Mouse (Mus musculus) natural killer cell, adult 2 months (primary cell): Measurements from ENCODE around the gene Bri3.
"Not testable (repeated sequence)": the region's sequence is repeated elsewhere in the genome, so short reads cannot be mapped to it uniquely, and the experiment has no call there.

ENCODE experiments used
- DNase-seq, 2 experiments: peaks; one replicate each; pipeline ENCODE4 v3.0.0; 2022; ENCODE audit warnings: low spot score in 2 of 2

Gene Bri3

DNA sequence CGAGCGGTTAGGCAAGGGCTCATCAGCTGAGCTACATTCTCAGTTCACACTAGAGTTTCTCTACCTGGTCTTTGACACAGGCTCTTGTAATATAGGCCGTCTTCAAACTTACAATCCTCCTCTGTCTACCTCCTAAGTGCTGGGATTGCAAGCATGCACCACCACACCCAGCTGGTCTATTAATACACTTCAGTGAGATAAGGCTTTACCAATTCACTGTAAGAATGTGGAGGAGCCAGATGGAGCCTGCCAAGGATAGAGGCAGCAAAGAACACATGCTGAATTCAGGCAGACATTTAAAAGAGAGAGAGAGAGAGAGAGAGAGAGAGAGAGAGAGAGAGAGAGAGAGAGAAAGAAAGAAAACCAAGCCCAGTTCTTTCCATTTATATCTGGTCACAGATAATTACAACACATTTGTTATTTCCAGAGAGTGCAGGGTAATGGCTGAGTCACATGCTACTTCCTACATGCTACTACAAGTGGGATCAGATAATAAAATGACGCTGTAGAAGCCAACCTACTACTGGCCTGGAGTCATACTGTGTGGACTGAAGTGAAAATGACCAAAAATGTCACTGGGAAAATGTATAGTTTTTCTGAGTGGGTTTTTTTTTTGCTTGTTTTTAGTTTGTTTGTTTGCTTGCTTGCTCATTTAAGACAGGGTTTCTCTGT lies 45.7 kb downstream of the Bri3 start:
- no peak for DNase-seq

DNA sequence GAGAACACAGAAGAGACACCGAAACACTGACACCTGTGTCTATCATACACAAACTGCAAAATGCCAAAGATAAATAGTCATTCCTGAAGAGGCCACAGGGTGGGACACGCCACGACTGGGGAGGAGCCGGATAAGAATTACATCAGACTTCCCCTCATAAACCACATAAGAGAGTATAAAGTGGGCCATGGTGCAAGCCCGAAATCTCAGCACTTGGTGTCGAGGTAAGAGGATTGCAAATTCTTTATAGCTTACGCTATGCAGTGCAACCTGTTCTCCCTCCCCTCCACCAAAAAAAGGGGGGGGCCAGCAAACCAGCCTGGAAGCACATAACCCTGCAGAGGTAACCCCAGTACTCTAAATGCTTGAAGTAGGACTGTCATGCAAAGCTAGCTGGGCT lies 50.7 kb downstream of the Bri3 start:
- DNase-seq, result no peak

DNA sequence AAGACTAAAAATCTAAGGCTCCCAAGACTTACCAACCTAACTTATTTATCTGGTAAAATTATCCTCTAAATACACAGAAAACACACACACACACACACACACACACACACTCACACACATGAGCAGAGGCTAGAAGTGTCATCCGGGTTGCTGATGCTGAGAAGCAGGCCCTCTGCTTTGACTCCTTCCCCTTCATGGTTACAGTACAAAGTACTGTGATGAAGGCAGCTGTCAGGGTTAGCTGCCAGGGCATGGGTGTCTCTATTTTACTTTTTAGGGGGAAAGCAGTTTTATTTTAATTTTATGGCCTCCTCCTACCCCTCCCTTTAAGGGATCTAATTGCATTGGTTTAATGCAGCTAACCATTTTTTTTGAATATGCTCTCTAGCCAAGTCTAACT lies 51.1 kb downstream of the Bri3 start:
- no peak for DNase-seq

DNA sequence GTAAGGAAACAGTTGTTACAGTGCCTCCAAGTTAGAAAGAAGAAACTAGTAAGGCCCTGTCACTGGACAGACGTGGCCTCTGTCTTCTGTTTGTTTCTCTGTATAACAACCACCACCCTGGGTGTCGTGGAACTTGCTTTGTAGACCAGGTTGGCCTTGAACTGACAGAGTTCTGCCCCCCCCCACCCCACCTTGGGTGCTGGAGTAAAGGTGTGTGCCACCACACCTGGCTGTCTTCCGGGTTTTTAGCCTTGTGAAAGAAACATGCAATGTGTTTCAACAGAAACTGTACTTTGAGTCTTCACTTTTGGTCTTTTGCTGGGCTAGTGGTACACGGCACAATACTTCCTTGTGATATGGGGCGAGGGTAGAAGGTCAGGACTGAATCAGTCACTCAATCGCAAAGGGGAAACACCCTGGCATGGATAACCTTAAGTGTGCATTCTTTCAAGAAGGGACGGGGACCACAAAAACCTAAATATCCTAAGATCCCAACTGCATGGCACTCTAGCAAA lies 51.9 kb downstream of the Bri3 start:
- DNase-seq, result no peak

DNA sequence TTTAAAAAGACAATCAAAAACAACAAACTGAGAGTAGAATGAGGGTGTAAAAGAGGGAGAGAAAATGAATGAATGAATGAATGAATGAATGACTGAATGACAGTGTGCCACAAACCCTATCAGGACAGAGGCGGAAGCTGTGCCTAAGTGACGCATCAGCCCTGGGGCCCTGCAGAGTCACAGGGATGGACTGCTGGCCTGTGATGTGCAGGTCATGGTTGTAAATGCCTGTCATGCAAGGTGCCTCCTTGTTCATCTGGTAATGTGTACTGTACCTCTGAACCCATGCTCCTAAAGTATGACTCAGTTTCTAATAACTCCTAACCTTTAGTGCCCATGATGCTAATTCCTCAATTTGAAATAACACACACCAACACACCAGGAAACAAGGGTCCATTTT lies 58.8 kb downstream of the Bri3 start:
- DNase-seq, result no peak

DNA sequence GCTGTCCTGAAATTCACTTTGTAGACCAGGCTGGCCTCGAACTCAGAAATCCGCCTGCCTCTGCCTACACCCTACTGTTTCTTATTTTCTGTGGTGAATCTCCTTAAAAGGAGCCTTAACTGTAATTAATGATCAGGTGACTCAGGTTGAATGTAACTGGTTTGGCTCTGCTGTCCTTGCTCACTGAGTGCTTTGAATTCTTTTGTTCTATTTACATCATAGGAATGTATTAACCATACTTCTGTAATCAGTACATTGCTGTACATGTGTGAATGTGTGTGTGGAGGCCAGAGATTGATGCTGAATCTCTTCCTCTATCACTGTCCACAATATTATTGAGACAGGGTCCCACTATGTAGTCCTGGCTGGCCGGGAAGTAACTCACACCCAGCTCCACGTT lies 64.7 kb downstream of the Bri3 start:
- no peak for DNase-seq

DNA sequence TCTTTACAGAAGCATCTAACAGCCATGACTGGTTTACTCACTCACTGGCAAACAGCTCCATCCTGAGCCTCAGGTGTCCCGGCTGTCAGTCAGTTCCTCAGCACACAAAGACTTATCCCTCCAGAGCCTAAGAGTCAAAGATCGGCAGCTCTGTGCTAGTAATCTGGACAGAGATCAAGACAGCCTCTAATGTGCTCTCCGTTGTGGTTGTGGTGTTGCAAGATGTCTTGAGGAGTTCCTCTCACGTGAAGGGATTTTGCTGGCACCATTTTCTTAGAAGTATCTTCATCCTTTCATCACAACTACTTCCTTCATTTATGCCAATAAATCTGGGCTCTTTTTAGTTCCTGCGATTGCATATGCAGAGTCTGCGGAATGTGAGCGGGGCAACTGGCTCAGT lies 67.9 kb downstream of the Bri3 start:
- DNase-seq, result no peak

DNA sequence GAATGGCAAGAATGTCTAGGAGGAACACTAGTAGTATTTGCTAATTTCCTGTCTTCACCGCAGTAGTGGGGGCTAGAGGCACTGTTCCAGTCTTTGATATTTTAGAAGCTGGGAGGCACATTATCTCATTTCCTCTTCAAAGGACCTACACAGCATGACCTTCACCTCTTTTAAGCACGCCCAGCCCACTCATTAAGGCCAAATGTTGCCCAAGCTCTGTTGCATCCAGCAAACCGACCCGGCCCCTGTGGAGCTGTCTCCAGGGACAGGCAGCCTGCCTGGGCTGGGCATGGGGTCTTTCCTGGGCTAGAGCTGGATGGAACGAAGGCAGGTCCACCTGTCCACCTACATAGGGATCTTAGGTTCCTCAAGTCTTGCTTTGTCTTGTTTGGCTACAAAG lies 69.1 kb downstream of the Bri3 start:
- DNase-seq, result no peak

DNA sequence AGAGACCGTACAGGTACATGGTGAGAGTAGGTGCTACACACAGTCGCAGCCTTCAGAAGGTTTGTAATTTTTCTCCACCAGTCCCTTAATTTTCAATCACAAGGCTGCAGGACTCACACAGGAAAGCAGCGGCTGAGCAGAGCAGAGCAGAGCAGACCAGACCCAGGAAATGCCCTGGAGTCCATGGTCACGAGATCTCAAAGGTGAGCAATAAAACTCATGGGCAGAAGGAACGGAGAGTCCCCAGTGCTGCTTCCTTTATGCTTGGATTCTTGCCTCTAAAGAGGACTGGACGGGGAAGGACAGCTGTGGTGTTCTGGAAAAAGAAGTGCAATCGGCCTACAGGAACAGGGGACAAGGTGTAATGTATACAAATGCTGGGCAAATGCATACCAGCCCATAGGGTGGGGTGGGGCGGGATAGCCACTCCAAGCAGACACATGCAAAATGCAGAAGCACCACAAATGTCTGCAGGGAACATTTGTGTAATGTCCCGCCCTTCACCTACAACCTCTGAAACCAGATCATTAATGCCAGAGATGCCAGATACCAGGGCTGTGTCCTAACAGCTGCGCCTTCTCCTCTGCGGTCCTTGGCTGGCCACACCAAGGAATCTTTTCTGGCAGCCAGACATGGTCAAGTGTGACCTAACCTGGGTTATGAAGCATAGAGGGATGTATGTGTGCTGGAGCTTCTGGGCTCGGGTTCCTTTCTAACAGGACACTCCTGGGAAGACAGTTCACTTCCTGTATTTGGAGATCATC lies 70.7 kb downstream of the Bri3 start:
- DNase-seq, result no peak

DNA sequence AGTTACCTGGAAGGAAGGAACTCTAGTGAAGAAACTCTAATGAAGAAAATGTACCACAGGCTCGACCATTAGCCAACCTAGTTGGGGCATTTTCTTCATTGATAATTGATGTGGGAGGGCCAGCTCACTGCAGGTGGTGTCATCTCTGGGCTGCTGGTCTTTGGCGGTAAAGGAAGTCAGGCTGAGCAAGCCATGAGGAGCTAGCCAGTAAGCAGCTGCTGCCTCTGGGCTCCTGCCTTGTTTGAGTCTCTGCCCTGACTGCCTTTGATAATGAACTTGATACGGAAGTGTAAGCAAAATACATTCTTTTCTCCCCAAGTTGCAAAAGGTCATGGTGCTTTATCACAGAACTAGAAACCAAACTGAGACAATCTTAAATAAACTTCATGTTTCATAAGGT lies 72.2 kb downstream of the Bri3 start:
- DNase-seq, result no peak

DNA sequence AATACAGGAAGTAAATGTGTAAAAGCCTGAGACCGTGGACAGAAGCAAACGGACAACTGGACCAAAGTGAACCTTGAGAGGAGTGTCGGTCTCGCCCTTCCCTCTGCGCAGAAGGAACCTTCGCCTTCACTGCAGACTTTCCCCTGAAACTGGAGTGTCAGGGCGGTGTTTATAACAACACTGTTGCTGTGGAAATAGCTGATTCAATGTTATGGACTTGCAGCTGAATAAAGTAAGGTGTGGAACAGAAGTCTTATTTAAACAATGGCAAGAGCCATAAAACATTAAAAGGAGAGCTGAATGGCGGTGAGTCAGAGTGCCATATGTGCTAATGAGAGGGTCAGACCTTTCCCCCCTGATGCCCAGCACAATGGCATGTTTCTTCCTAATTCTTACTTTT lies 73.2 kb downstream of the Bri3 start:
- DNase-seq, result no peak

DNA sequence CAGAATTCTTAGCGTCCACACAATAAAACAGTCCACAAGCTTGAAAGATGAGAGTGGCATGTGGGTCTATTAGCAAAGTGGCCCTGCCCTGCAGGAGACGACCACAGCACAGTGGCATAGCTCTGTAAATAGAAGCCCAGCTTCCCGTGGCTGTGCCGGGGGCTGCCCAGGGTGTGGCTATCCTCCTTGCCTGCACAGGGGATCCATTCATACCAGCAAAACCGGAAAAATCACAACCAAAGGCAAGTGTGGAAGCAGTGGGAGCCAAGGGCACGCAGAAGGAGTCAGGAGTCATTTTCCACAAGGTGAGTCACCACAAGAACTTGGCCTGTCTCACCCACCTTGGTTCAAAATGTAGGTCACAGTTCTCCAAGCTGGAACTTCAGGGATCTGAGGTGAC lies 74.0 kb downstream of the Bri3 start:
- no peak for DNase-seq

DNA sequence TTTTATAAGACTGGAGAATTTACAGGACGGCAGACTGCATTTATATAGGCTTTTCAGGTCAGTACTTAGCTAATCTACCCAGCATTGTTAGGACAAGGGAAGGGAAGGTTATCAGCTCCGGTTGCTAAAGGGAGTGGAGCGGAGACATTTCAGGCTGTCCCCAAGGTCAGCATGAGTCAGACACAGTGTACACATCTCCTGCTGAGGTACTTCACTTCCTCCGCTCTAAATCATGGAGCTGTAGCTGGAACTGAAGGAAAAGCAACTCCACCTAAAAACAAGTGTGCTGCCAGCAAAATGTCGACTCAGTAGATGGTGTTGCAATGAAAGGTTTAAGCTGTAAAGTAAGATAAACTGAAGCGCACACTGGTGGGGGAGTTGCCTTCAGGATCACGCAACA lies 77.4 kb downstream of the Bri3 start:
- no peak for DNase-seq

DNA sequence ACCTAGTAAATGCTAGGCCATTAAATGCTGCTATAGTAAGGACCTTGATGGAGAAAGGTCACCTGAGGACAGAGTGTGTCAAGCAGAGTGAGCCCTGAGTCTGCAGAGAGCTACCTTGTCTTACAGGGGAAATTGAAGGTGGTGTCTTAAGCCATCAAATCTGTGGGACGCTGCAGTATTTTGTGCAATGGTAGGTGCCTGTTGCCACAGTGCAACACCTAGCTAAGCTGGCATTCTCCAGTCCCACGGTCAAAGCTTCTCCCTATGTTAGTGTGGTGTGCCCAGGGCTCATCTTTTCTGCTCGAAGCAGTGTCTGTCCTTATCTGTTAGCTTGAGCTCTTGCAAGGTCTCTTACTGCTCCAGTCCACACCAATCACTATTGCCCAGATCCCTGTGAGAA lies 78.5 kb downstream of the Bri3 start:
- no peak for DNase-seq

DNA sequence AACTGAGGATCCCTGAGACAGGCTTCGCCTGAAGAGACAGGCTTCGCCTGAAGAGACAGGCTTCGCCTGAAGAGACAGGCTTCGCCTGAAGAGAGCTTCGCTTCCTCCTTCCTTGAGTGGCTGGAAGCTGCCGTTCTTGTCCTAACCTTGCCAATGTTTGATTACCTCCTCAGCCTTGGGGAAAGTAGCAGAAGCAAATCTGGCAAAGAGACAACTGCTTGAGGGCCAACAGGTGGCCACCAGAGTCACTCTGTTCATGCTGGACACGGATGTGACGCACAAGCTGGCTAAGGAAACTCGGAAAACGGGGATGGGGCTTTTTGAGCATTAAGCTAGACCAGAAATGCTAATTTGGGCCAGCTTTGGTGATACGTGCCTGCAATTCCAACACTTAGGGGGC lies 89.8 kb downstream of the Bri3 start:
- no peak for DNase-seq

DNA sequence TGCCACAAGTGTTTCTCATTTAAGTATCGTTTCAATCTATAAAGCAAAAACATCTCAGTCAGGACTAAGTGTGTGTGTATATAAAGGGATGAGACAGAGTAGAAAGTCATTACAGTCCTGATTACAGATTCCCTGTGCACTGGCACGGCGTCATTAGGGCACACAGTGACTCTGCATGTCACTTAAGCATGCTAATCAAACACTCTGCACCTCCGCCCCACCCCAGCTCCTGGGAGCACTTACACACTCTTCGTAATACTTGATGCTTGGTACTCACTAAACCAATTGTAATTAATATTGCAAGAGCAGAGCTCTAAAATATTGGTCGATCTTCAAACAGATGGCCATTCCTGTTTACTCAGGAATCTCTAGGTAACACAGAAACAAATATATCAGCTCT lies 91.1 kb downstream of the Bri3 start:
- DNase-seq, result not testable (repeated sequence)

DNA sequence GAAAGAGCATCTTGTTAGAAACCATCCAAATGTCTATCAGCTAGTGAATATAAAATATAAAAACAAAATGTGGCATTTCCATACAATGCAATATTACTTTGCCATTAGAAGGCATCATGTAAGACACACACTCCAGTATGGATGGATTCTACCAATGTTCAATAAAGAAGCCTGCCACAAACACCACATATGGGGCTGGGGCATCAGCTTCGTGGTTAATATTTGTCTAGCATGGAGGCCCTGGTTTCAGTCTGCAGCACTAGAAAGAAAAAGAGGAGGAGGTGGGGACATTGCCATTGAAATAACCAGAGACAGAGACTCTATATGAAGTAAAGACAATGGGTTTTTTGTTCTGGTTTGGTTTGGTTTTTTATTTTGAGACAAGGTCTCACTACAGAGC lies 94.5 kb downstream of the Bri3 start:
- DNase-seq, result no peak

DNA sequence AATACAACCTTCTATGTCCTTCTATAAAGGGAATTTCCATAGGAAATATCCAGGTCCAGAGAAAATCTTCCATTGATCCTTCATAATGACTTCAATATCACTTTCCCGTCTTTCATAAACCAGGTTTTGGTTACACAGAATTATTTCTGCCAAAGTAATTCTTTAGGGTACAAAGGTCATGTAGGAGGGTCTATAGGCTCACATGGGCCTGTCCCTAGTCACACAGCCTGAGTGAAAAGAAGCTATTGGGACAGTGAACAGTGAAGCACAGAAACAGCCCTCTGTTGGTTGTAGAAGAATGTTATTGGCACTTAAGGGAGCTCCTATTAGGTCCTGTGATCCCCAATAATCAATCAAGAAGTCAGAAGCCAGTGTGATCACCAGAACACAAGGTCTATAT lies 96.8 kb downstream of the Bri3 start:
- no peak for DNase-seq

DNA sequence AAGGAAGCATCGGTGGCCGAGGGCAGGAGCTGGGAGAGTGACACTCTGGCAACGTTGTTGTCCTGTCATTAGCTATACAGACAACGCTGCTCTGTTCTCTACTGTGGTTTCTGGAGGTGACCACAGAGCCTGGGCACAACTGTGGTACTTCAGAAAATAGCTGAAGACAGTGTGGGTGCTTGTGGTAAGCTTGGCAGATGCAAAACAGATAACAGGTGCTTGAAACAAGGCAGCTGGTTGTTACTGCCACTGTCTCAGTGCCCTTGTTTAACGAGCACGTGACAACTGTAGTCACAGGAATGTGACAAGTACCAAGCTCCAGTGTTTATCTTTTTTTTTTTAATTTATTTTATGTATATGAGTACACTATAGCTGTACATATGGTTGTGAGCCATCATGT lies 100.4 kb downstream of the Bri3 start:
- DNase-seq, result no peak

DNA sequence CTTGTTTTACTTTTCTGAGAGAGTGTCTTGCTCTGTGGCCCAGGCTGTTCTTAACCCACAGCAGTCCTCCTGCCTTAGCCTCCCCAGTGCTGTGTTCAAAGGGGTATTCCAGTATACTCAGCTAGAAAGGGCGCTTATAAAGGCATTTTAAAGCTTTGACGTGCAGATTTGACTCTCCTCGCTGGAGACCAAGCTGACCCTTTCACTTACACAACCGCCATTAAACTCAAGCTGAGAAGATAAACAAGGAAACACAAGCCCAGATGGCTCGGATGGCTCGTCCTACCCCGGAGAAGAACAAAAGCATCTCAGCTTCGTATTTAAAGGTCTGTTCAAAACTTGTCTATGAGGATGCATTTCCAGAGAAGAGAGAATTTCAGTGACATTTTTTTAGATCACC lies 106.9 kb downstream of the Bri3 start:
- DNase-seq, result no peak

DNA sequence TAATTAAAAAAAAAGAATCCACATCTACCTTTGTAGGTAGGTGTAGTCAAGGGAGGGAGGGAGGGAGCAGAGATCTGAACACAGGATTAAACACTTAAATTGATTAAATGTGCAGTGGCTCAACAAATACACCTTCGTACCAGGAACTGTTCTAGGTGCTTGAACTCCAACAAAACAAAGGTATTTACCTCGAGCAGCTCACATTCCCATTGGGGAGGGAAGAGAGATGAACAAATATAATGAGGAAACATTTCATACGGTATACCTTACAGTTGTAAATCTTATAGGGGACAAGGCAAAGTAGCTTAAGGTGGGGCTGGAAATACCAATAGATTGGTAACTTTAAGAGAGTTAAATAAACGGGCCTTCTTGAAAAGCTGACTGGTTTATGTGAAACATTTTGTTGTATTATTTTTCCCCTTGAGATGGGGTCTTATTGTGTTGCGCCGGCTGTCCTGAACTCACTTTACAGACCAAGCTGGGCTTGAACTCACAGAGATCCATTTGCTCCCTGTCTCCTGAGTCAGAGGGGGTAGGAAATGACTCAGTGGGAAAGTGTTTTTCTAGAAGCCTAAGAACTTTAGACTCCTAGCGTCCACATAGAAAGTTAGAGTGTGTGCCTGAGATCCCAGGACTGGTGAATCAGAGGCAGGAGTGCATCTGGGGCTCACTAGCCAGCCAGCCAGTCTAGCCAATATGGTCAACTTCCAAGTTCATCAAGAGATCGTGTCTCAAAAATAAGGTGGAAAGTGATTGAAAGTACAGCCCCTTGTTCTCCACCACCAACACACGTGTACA lies 108.2 kb downstream of the Bri3 start:
- no peak for DNase-seq

DNA sequence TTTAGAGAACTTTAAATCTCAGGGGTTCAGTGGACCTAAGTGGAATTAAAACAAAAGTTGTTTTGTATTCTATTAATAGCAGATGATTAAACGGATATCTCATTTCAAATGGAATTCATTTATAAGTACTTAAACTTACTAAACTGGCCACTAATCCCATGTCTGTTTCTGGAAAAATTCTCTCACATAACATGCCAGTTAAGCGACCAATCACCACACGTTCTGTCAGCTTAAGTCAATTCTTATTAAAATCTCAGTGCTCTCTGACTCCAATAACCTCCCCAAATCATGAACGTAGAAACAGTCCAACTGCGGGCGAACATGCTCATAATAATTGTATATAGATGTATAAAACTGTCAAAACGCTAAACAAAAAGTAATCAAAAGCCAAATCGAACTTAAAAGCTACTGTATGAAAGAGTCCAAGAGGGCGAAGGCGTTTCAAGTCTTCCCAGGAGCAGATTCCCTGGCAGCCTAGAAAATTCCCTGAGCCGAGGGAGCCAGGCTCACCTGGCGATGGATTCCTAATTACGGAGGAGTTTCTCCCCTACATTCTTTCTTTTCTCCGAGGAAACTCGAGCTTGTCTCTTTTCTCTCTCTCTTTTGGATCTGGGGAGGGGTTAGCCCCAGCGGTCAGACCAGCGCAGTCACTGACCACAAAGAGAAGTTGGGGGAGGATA lies 112.7 kb downstream of the Bri3 start:
- no peak for DNase-seq
